ENCODE assay signal across 23 mouse cellular contexts in the genomic region with DNA sequence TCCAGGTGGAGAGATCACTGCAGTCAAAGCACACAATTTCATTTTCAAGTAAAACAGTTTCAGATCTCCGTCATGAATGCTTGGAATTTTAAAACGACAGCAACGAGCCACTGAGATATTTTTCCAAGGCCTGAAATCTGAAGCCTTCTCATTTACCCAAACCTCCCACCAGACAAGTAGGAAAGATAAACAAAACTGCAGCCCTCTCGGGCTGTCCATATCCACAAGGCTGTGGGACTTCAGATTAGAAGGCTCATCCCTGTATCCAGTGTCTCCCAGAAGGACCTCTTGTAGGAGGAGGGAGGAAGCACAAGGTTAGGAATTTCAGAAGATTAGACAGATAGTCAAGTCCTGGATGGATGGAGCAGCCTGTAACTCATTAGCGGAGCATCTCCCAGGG.
DNase-seq lines count a peak whose midpoint lies in the region; ATAC-seq and TF ChIP-seq lines count a peak whose summit lies in the region.
"Had no signal": no experiment of that assay in that cellular context is flagged by ENCODE, and none has a peak within 500 bp of the region (broad histone marks: within the 10 kb centered on the region; RNA-seq: fewer than 3 reads in every experiment).

No protein-coding gene starts in this region.

- peak overlapping the region; percentile 55 for H3K27ac ChIP-seq in intestine, embryonic 14.5 days (ENCODE audit: low read depth)
- H3K27ac ChIP-seq in intestine, embryonic 15.5 days, result no peak overlapping the region
- H3K27ac ChIP-seq in liver, adult 2 months (replicated peaks; ENCODE audit: insufficient read depth, low read depth, low read length), result no peak overlapping the region
- no peak overlapping the region for H3K27ac ChIP-seq in liver, embryonic 11.5 days (ENCODE audit: low read depth, low read length)
- H3K27ac ChIP-seq in embryonic facial prominence, embryonic 10.5 days (replicated peaks), result peak overlapping the region; percentile 44; the same call in 1 of the 2 replicates
- H3K27ac ChIP-seq in stomach, embryonic 16.5 days (ENCODE audit: low read length), result peak overlapping the region; percentile 57
- H3K27ac ChIP-seq in midbrain, embryonic 10.5 days (replicated peaks), result no peak overlapping the region
- H3K27ac ChIP-seq: forebrain, embryonic 13.5 days; heart, adult 2 months; hindbrain, embryonic 12.5 days; limb, embryonic 12.5 days; liver, embryonic 14.5 days; macrophage; midbrain, embryonic 12.5 days; neural tube, embryonic 12.5 days had no signal

- no peak for TF ChIP-seq POLR2A in liver, adult 2 months (IDR thresholded peaks at IDR 0.05; ENCODE audit: extremely low read depth, insufficient read depth, low read length)

- H3K27me3 ChIP-seq in intestine, embryonic 14.5 days (replicated peaks; ENCODE audit: control insufficient read depth, insufficient read depth, low read length), result no peaks in the 10 kb centered on the region
- H3K27me3 ChIP-seq in intestine, embryonic 15.5 days (replicated peaks), result no peaks in the 10 kb centered on the region
- H3K27me3 ChIP-seq in liver, adult 2 months (ENCODE audit: control insufficient read depth, insufficient read depth, low read length), result no peaks in the 10 kb centered on the region
- H3K27me3 ChIP-seq in liver, embryonic 11.5 days (replicated peaks; ENCODE audit: control insufficient read depth, insufficient read depth, low read length), result no peaks in the 10 kb centered on the region
- H3K27me3 ChIP-seq in embryonic facial prominence, embryonic 10.5 days (replicated peaks; ENCODE audit: low read depth, poor library complexity, severe bottlenecking), result no peaks in the 10 kb centered on the region
- no peaks in the 10 kb centered on the region for H3K27me3 ChIP-seq in stomach, embryonic 16.5 days (ENCODE audit: control insufficient read depth, insufficient read depth, low read length)
- no peaks in the 10 kb centered on the region for H3K27me3 ChIP-seq in midbrain, embryonic 10.5 days (ENCODE audit: low read depth, poor library complexity, severe bottlenecking)
- H3K27me3 ChIP-seq: forebrain, embryonic 13.5 days; hindbrain, embryonic 12.5 days; limb, embryonic 12.5 days; midbrain, embryonic 12.5 days; neural tube, embryonic 12.5 days had no signal

- ATAC-seq in intestine, embryonic 14.5 days (replicated peaks; ENCODE audit: low FRiP score, low TSS enrichment, low read depth), result no peak
- no peak for ATAC-seq in intestine, embryonic 15.5 days
- ATAC-seq in liver, embryonic 11.5 days (replicated peaks; ENCODE audit: low FRiP score), result no peak
- ATAC-seq in stomach, embryonic 16.5 days (ENCODE audit: insufficient read depth, low FRiP score), result no peak
- ATAC-seq: forebrain, embryonic 13.5 days had no signal

- H3K9ac ChIP-seq in intestine, embryonic 14.5 days (ENCODE audit: low read length), result no peak overlapping the region
- no peak overlapping the region for H3K9ac ChIP-seq in intestine, embryonic 15.5 days
- no peak overlapping the region for H3K9ac ChIP-seq in liver, adult 2 months (ENCODE audit: low read depth, low read length)
- no peak overlapping the region for H3K9ac ChIP-seq in liver, embryonic 11.5 days (ENCODE audit: low read depth, low read length)
- H3K9ac ChIP-seq in stomach, embryonic 16.5 days (ENCODE audit: low read length), result no peak overlapping the region; the same call in none of the 2 replicates
- H3K9ac ChIP-seq: forebrain, embryonic 13.5 days; hindbrain, embryonic 12.5 days; limb, embryonic 12.5 days; liver, embryonic 14.5 days; midbrain, embryonic 12.5 days; neural tube, embryonic 12.5 days had no signal

- 19% methylated on average over 5 of the region's 5 CpGs for WGBS in intestine, embryonic 14.5 days
- WGBS in intestine, embryonic 15.5 days, result 17% methylated on average over 5 of the region's 5 CpGs
- 22% methylated on average over 5 of the region's 5 CpGs for WGBS in liver, adult 2 months
- 42% methylated on average over 5 of the region's 5 CpGs for WGBS in liver, embryonic 11.5 days
- WGBS in embryonic facial prominence, embryonic 10.5 days, result 39% methylated on average over 5 of the region's 5 CpGs
- WGBS in stomach, embryonic 16.5 days, result 17% methylated on average over 5 of the region's 5 CpGs
- WGBS in midbrain, embryonic 10.5 days, result 70% methylated on average over 5 of the region's 5 CpGs

- no peak overlapping the region; the same call in 1 of the 2 replicates for H3K4me2 ChIP-seq in intestine, embryonic 14.5 days (ENCODE audit: low read length)
- H3K4me2 ChIP-seq in intestine, embryonic 15.5 days (replicated peaks), result no peak overlapping the region
- no peak overlapping the region for H3K4me2 ChIP-seq in liver, embryonic 11.5 days
- peak overlapping the region; percentile 10; the same call in 1 of the 2 replicates for H3K4me2 ChIP-seq in stomach, embryonic 16.5 days (ENCODE audit: low read depth, low read length)
- H3K4me2 ChIP-seq: forebrain, embryonic 13.5 days; hindbrain, embryonic 12.5 days; limb, embryonic 12.5 days; midbrain, embryonic 12.5 days; neural tube, embryonic 12.5 days had no signal

- H3K9me3 ChIP-seq in intestine, embryonic 14.5 days (ENCODE audit: control insufficient read depth, low read length), result no peaks in the 10 kb centered on the region
- H3K9me3 ChIP-seq in intestine, embryonic 15.5 days, result no peaks in the 10 kb centered on the region
- H3K9me3 ChIP-seq in liver, embryonic 11.5 days (ENCODE audit: control insufficient read depth, low read length), result no peaks in the 10 kb centered on the region
- H3K9me3 ChIP-seq in embryonic facial prominence, embryonic 10.5 days, result no peaks in the 10 kb centered on the region
- H3K9me3 ChIP-seq in stomach, embryonic 16.5 days (replicated peaks; ENCODE audit: control insufficient read depth, low read length), result no peaks in the 10 kb centered on the region
- no peaks in the 10 kb centered on the region for H3K9me3 ChIP-seq in midbrain, embryonic 10.5 days (replicated peaks)
- H3K9me3 ChIP-seq: forebrain, embryonic 13.5 days; hindbrain, embryonic 12.5 days; limb, embryonic 12.5 days; midbrain, embryonic 12.5 days; neural tube, embryonic 12.5 days had no signal

- no peaks in the 10 kb centered on the region for H3K79me2 ChIP-seq in liver, adult 2 months (ENCODE audit: control insufficient read depth, insufficient read depth, low read length)

- no peak for DNase-seq in intestine, embryonic 14.5 days (ENCODE audit: low spot score)
- peak; percentile 3 for DNase-seq in liver, adult 2 months (ENCODE audit: extremely low read depth, low read depth, low spot score)
- DNase-seq in liver, embryonic 11.5 days (ENCODE audit: low spot score), result no peak
- peak; percentile 12 for DNase-seq in embryonic facial prominence, embryonic 10.5 days (ENCODE audit: low spot score)
- no peak for DNase-seq in midbrain, embryonic 10.5 days (ENCODE audit: low spot score)
- DNase-seq: adrenal gland, postnatal 25 days; B cell, adult 2 months; cerebellum, adult 11 months; cerebellum, postnatal 10 days; gastrocnemius, postnatal 10 days; heart, adult 2 months; heart, postnatal 14 days; thymus, adult 2 months had no signal

- H3K36me3 ChIP-seq in intestine, embryonic 14.5 days (ENCODE audit: control insufficient read depth, insufficient read depth, low read length), result no peaks in the 10 kb centered on the region
- no peaks in the 10 kb centered on the region for H3K36me3 ChIP-seq in intestine, embryonic 15.5 days
- H3K36me3 ChIP-seq in liver, adult 2 months (ENCODE audit: control insufficient read depth, insufficient read depth, low read length), result no peaks in the 10 kb centered on the region
- H3K36me3 ChIP-seq in liver, embryonic 11.5 days (ENCODE audit: control insufficient read depth, insufficient read depth, low read length), result no peaks in the 10 kb centered on the region
- H3K36me3 ChIP-seq in embryonic facial prominence, embryonic 10.5 days (replicated peaks), result no peaks in the 10 kb centered on the region
- no peaks in the 10 kb centered on the region for H3K36me3 ChIP-seq in stomach, embryonic 16.5 days (ENCODE audit: control insufficient read depth, insufficient read depth, low read length)
- no peaks in the 10 kb centered on the region for H3K36me3 ChIP-seq in midbrain, embryonic 10.5 days
- H3K36me3 ChIP-seq: hindbrain, embryonic 12.5 days; limb, embryonic 12.5 days; midbrain, embryonic 12.5 days; neural tube, embryonic 12.5 days had no signal

- H3K4me3 ChIP-seq in intestine, embryonic 14.5 days (ENCODE audit: low read depth, low read length), result no peak overlapping the region
- no peak overlapping the region for H3K4me3 ChIP-seq in intestine, embryonic 15.5 days (replicated peaks)
- H3K4me3 ChIP-seq in liver, adult 2 months (ENCODE audit: insufficient read depth, low read depth, low read length), result no peak overlapping the region
- no peak overlapping the region for H3K4me3 ChIP-seq in liver, embryonic 11.5 days (ENCODE audit: low read depth, low read length)
- H3K4me3 ChIP-seq in embryonic facial prominence, embryonic 10.5 days, result no peak overlapping the region
- H3K4me3 ChIP-seq in stomach, embryonic 16.5 days (replicated peaks; ENCODE audit: low read length), result no peak overlapping the region
- no peak overlapping the region for H3K4me3 ChIP-seq in midbrain, embryonic 10.5 days
- H3K4me3 ChIP-seq: erythroblast, embryonic 14.5 days; forebrain, embryonic 13.5 days; heart, adult 2 months; hindbrain, embryonic 12.5 days; limb, embryonic 12.5 days; midbrain, embryonic 12.5 days; neural tube, embryonic 12.5 days had no signal

- peaks cover 3% of the 10 kb centered on the region; the same call in 1 of the 2 replicates for H3K4me1 ChIP-seq in intestine, embryonic 14.5 days (replicated peaks; ENCODE audit: control insufficient read depth, insufficient read depth, low read length)
- H3K4me1 ChIP-seq in intestine, embryonic 15.5 days (replicated peaks), result no peaks in the 10 kb centered on the region
- no peaks in the 10 kb centered on the region for H3K4me1 ChIP-seq in liver, adult 2 months (ENCODE audit: control insufficient read depth, insufficient read depth, low read length)
- H3K4me1 ChIP-seq in liver, embryonic 11.5 days (replicated peaks; ENCODE audit: control insufficient read depth, insufficient read depth, low read length), result no peaks in the 10 kb centered on the region
- H3K4me1 ChIP-seq in embryonic facial prominence, embryonic 10.5 days, result peaks cover 6% of the 10 kb centered on the region
- 0 out of 2 replicates have a peak, but pooled peaks cover 7% of the 10 kb centered on the region for H3K4me1 ChIP-seq in stomach, embryonic 16.5 days (ENCODE audit: control insufficient read depth, insufficient read depth, low read length)
- H3K4me1 ChIP-seq in midbrain, embryonic 10.5 days, result no peaks in the 10 kb centered on the region
- H3K4me1 ChIP-seq: forebrain, embryonic 13.5 days; hindbrain, embryonic 12.5 days; midbrain, embryonic 12.5 days; neural tube, embryonic 12.5 days had no signal

- no peak for TF ChIP-seq CTCF in liver, adult 2 months (IDR thresholded peaks at IDR 0.05; ENCODE audit: low read depth, low read length)

Comparison
In these comparisons a context has a peak if more than half of its experiments do, and no peak if none do; other contexts are left out.
1. DNase-seq: peak in liver, adult 2 months (single experiment) and embryonic facial prominence, embryonic 10.5 days (single experiment); none in intestine, embryonic 14.5 days (single experiment), liver, embryonic 11.5 days (single experiment) and midbrain, embryonic 10.5 days (single experiment).
2. H3K27ac ChIP-seq: peak in intestine, embryonic 14.5 days (single experiment), embryonic facial prominence, embryonic 10.5 days (single experiment) and stomach, embryonic 16.5 days (single experiment); none in intestine, embryonic 15.5 days (single experiment), liver, adult 2 months (single experiment), liver, embryonic 11.5 days (single experiment) and midbrain, embryonic 10.5 days (single experiment).